Mouse (Mus musculus) kidney, postnatal 10 days (tissue): ENCODE data around the gene Mapt.
"Not testable (repeated sequence)": the region's sequence is repeated elsewhere in the genome, so short reads cannot be mapped to it uniquely, and the experiment has no call there.

Experiments used
- DNase-seq: peaks from one replicate; pipeline ENCODE4 v3.0.0; 2021; ENCODE audit warnings: mixed read lengths

Mapt gene

DNA sequence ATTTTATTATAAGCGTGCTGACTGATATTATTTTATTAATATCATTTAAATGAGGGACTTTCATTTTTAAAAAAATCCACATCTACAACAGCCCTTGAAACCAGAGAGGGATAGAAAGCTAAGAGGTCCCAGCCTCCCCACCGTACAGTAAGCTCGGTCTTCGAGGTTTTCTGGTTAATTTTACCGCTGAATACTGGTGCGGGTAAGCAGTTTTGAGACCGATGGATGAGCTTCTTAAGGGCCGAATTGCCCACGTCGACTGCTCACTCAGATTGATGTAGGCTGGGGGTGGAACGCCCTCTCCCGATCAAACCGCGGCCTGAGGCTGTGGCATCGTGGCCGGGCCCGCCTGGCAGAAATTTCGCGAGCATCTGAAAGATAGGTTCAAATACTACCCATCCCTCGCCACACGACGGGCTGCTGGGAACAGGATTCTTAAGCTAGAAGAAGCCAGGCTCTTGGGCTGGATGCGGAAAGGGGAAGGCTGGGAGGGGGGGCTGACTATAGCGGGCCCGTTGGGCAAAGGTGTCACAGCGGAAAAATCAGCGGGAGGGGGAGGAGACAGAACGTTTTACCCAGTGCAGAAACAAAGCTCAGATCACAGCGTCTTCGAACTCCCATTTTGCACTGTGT is 2.5 kb downstream of the Mapt start:
- no peak for DNase-seq

DNA sequence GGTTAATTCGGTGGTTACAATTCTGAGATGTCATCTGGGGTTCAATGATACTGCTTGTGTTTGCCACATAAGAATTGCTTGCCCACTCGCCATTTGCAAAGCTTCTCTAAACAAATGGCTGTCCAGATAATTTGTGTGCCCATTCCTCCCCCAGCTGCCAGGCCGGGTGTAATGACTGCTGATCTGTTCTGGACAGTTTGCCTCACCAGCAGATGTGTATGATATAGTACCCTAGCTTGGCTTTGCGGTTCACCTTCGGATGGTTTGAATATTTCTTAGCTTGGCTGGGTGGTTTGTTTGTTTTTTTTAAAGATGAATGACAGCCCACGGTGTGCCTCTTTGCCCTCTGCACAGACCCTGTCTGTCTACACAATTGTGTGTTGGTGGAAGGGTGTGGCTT is 3.5 kb downstream of the Mapt start:
- no peak for DNase-seq

DNA sequence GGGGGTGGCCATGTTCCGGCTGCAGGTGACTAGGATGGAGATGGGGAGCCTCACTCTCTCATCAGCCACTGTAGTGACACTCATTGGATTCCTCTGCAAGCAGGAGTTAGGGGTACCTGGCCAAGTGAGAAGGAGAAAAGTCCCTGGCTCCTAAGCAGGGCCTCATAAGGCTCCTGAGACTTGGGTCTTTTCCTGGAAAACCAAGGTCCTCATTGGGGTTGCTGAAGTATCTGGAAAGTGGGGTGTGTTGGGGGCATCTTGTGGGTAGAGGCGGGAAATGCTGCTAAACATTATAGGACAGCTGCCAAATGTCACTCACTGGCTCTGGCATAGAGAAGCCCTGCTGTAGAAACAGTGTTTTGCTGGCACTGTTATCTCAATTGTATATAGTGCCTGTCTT is 4.7 kb downstream of the Mapt start:
- no peak for DNase-seq

DNA sequence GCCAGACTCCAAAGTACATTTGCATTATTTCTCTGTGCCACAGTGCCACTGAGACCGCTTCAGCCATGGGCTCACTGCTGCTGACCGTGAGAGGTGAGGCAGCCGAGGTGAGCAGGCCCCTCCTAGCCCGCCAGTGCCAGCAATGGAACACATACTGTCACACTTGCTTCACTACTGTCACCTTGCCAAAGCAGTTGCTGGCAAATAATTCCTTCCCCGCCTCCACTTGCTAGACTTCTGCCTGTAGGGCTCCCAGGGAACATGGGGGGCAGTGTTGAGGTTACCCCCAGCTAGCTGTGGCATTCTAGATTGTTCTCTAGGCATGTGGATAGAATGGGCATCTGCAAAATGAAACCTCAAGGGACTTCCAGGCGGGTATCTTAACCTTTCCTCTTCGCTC is 6.0 kb downstream of the Mapt start:
- peak; percentile 42 for DNase-seq

DNA sequence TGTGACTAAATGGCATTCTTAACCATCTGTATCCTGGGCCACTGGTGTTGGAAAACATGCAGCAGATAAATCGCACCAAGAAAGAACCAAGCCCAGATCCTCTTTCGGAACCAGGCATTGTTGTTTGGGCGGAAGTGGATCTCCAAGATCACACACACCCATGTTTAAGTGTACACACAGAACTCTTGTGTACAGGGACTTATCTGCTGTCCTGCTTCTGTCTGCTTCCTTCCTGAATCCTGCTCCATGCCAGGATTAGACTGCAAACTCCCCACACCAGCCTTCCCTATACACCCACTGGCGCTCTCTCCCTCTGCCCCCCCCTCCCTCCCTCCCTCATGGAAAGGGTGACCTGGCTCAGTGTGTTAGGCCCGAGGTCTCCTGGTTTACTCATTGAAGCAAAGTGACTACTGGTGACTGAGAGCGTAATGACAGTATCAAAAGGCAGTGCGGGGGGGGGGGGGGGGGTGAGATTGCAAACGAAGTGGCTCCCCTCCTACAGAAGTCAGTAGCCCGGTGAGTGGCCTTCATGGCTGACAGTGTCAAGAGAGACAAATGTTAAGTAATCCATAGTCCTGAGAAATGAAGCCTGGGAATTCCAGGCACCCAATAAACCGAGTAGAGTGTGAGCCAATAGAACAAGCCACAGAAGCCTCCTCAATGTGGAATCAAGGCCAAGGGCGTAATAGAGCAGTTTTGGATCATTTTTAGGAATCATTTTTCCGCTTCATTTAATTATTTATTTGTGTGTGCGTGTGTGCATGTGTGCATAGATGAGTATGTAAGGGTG is 7.0 kb downstream of the Mapt start:
- no peak for DNase-seq

DNA sequence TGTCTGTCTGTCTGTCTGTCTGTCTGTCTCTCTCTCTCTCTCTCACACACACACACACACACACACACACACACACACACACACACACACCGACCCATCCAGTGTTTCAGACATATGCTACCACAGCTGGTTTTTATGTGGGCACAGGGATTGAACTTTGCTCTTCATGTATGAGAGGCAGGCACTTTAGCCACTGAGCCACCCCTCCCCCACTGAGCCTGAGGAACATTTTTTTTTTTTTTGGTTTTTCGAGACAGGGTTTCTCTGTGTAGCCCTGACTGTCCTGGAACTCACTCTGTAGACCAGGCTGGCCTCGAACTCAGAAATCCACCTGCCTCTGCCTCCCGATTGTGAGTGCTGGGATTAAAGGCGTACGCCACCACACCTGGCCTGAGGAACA is 14.3 kb downstream of the Mapt start:
- not testable (repeated sequence) for DNase-seq

DNA sequence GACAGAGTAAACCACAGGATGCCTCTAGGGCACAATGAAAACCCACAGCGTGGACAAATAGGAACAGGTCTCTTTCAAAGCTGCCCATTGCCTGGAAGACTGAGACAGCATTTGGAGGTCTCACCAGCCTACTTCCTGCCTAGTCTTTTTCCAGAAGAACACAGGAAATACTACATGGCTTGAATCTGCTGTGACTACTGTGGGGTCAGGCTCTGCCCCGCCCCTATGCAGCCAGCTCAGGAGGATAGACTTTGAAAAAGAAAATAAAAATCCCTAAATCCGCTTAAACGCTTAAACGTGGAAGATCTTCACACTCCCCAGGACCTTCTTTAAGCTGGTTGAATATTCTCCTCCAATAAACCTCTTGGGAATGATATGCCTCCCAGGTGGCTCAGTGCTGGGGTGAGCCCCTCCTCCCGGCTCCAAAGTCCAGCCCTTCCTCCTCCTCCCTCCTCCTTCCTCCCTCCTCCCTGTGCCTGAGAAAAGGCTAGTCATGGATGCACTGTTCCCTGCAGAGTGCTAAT is 15.0 kb downstream of the Mapt start:
- peak; percentile 74 for DNase-seq

DNA sequence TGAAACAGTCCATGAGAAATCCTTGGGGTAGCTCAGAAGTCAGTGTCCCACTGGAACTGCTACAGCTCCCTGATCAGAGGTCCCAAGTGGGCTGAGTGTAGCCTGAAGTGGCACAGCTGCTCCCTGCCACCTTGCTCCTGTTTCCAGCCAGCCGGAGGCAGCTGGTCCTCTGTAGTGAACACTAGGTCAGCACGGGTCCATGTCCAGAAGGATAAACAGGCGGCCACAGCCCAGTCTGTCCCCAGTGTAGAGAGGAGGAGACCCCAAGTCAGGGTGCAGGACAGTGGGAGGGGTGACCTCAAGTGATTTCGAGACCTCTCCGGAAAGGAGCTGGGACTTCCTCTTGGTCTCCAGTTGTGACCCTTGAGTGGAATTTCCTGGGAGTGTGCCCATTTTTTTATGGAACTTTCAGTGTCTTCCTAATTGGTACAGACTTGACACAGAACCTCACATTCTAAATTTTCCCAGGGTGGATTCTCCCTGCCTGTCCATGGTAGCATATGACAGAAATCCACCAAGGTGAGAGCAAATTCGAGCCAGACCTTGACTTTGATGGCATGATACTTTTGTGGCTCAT is 16.0 kb downstream of the Mapt start:
- DNase-seq: peak; percentile 80

DNA sequence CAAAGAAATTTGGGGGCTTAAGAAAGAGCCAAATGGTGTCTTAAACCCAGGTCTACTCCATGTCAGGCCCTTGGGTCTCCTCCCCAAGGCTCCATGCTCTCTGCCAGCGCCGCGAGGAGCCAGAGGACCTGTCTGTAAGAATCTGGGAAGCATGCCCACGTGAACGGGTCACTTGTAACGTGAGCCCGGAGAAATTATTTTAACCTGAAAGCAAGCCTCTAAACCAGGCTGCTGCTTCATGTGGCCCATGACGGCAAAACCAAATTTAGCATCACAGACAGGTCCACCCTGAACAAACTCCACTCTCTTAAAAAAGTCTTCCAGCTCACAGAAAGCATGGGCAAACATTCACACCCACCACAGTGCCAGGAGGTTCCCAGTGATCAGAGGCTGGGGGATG is 18.2 kb downstream of the Mapt start:
- no peak for DNase-seq

DNA sequence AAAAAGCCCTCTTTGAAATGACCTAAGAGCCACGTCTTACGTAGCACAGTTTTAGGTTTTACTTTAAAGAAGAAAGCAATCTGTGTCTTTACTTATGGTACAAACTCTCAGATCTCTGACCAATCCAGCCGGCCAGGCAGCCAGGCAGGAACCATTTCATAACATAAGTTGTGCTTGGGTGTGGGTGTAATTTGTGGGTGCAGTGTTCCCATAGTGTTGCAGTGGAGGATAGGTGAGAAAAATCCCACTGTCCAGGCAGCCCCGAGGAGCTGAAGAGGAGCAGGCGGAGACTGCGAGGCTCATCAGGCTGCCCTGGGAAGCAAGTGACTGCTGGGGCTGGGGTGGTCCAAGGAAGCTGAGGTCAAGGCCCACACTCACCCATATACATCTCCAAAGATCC is 19.9 kb downstream of the Mapt start:
- DNase-seq: no peak

DNA sequence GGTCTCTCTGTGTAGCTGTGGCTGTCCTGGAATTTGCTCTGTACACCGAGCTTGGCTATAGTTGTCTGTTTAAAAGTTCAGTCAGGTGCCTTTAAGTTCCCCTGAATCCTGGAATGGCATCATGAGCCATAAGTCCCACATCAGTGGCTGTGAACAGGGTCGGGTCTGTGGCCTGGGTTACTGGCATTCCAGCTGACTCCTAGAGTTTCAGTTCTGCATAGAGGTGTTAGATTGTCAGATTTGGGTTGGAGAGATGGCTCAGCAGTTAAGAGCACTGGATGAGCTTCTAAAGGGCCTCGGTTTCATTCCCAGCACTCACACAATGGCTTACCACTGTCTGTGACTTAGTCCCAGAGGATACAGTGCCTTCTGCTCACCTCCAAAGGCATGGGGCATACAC is 20.9 kb downstream of the Mapt start:
- no peak for DNase-seq

DNA sequence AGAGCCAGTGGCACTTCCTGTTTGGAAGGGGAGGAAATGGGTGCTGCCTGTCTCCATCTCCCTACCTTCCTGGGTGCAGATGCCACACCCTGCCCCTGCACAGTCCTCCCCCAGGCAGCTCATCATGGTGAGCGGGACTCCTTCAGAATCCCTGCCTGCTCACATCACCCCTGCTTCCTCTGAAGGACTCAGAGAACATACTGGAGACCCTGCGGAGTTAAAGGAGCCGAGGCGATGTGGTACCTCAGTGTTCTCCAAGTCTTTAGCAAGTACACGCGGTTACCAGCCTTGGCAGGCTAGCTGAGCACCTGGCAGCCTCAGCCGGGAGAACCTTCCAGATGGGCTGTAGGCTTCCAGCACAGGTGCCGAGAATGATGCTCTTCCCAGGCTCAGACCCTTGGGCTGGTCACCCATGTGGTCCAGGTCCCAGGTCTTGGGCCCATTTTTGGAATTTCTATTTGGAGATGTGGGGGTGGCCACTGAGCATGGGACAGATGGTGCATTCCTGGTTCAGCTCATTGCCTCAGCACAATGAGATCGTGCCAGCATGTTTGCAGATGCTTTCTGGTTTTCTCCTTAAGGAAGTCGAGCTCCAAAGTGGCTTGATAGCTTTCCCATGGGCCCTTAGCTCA is 23.3 kb downstream of the Mapt start:
- DNase-seq: no peak

DNA sequence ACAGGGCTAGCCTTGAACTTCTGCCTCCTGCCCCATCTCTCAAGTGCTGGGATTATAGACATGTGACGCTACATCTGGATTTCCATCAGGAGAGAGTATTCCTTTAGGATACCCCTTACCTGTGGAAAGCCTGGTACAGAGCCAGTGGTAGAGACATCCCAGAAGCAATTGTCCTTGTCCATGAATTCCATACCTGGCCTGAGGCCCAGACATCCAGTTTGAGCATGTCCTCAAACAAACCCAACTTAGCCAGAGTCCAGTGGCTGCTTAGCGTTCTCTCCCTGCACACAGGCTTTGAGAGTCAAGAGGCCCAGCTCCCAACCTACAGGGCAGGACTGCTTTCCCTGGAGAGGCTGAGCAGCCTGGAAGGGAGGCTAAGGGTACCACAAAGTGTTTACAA is 25.0 kb downstream of the Mapt start:
- no peak for DNase-seq

DNA sequence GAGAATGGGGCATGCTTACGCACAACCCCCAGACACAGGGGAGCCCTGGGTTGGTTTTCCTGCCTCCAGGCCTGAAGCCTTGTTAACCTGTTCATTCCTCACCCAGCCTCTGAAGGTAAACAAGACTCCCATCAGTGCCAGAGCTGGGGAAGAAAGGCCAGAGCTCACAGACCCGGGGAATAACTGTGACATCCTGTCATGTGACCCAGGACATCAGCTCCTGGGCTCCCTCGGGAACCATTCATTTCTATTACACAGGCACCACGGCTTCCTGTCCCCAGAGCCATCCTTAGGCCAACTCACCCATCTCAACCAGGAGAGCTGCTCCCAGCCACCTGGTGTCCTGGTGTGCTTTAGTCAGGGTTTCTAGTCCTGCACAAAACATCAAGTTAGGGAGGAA is 27.8 kb downstream of the Mapt start:
- no peak for DNase-seq

DNA sequence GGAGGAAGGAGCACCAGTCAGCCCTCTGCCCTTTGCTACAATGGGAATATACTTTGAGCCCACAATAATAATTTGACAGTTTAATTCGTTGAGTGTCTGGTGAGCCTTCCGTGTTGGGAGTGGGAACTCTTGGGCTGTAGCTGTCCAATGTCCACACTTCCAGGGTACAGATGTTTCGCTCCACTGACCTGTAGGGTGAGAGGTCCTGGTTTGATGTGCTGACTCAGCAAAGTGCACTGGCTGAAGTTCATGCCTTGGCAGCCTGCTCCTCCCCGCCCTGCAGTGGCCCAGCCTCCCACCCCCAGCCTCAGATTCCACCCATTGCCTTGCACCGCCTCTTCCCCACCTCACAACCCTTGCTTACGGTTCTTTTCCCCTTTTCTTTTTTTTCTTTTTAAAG is 33.5 kb downstream of the Mapt start:
- DNase-seq: peak; percentile 74

DNA sequence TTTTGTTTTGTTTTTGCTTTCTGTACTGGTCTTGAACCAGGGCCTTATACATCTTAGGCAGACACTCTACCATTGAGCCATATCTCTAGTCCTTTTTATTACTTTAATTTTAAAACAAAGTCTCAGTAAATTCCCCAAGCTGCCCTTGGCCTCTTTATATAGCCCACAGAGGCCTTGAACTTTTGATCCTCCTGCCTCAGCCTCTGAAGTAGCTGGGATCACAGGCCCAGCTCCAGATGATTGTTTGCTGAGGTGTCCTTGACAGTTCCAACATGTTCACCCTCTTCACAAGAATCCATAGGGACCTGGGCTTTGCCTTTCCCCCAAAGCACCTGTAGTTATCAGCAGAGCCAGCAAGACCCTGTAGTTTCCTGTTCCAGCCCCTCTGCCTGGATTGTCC is 34.5 kb downstream of the Mapt start:
- no peak for DNase-seq

DNA sequence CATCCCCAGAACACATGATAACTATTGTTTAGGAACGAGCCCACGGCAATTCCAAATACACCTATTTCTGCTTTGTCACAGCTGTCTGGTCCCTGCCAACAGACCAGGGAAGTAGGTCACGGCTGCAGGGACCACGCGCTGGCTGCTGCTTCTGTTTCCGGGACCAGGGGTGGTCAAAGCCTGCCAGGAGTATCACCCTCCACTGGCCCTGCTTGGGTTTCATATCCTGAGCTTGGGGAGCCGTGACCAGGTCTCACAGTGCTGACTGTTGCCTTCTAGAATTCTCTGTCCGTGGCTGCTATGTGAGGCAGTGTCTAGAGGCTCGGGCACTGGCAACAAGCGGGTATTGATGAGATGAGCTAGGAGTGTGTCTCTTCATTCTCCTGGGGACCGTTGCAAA is 36.2 kb downstream of the Mapt start:
- peak; percentile 22 for DNase-seq

DNA sequence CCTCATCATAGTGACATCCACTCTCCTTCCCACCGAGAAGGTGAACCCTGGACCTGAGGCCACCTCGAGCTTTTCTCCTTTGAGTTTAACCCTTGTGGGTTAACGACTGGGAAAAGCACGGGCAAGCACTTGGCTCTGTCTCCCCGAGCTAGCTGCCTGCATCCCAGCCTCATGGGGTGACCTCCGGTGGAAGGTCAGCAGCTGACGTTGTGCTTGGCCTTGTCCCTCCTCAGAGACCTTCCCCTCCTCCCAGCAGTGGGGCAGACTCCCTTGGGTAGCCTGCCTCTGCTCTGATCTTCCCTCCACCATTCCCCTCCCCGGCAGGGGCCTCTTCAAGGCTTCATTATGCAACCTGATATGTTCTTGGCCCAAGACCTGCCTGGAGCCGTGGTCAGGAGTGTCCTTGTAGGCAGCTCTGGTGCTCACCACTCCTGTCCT is 38.2 kb downstream of the Mapt start:
- DNase-seq: peak; percentile 69

DNA sequence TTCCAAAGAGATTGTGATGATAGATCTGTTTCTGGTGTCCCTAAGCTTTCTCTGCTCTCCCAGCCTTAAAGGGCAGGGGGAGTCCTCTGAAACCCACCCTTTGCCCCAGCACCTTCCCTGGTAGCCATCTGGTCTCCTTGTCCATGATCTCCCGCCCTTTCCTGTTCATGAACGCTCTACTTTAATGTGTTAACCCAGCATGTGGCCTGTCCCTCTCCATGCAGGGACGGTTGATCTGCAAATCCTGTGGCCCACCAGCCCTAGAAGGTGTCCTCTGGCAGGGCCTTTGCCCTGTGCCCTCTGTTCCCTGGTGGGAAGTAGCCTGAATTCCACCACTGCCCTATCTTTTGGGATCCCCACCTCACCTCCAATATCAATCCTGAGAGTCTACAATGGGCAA is 39.3 kb downstream of the Mapt start:
- DNase-seq: no peak

DNA sequence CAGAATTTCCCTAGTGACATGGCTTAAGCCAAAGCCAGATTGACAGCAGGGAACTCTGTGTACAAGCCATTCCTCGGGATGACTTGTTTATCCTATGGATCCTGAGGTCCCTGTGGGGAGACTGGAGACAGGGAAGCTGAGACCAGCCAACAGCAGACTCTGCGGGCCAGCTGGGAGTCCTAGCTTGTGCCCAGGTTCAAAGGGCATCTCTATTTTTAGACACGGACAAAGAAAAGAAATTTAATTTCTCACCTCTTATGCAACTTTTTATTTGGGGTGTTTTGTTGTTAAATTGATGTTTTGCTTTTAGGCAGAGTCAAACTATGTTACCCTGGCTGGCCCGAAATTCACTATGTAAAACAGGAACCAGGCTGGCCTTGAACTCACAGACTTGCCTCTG is 39.7 kb downstream of the Mapt start:
- no peak for DNase-seq

DNA sequence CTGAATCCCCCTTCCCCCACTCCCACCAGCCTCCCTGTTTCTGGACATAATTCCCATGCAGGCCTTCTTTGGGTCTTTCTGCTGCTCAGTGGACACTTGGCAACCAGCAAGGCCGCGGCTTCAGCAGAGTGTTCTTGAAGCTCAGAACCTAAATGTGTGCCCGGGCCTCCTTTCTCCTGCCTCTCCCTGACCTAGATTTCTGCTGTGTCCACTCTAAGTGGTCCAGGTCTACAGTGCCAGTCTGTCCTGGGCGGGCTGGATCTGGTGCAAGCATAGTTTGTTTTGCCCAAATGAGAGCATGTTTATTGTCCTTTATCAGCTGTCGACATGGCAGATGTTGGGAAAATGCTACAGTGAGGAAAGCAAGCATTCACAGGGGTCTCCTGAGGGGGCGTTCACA is 40.7 kb downstream of the Mapt start:
- no peak for DNase-seq

DNA sequence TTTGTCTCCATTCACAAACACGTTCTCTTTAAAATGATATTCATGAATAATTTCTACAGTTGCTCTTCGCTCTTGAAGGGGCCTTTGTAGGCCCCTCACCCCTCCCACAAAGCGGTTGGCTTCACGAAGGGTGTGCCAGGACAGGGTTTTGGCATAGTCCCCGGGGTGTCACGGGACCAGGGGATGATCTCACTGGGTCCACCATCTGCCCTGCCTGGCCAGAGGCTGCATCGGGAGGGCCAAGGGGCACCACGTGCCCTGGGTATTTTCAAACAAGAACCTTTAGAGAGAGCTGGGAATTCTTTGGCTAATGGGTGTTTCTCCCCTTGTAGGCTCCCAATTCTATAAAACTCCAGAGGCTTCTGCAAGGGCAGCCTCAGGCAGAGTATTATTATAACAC is 41.2 kb downstream of the Mapt start:
- DNase-seq: peak; percentile 84

DNA sequence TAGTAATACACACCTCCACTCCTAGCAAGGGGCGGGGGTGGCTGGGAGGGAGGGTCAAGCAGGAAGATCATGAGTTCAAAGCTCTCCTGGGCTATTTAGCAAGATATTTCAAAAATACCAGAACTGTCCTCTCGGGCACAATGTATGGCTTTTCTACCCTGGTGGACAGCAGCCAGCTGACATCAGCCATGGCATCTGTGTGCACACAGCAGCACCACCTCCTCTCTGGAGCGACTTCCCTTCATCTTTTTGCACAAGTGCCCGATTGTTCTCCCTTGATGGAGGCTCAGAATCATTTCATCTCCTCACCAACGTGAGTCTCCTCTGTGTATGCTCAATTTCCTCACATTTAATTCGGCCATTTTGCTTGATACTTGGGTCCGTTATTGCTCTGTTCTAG is 44.6 kb downstream of the Mapt start:
- no peak for DNase-seq

DNA sequence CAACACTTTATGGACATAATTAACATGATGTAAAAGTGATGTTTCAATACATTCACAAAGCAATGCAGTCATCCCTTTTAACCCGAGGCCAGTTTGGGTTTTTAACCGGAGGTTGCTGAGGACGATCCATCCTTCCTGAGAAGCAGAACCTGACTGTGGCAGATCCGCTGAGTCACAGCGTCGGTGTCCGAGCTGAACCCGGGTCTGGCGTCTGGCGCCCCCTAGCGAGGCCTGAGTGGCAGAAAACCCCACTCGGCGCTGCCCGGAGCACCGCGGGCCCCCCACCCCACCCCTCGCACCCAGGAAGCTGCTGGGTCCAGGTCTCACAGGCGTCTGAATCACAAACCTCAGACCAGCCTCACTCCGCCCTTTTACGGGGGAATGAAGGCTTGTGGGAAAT is 47.0 kb downstream of the Mapt start:
- peak; percentile 85 for DNase-seq
